Mouse (Mus musculus): ENCODE measurements around the gene Ly6g6d. TPM values are rescaled to one million over a fixed set of nuclear protein-coding genes. Genes with fewer than 3 reads are reported as not detected.

Gene Ly6g6d
- polyA plus RNA-seq, 1 experiment = 8.5 TPM

- Histone ChIP-seq H3K27me3 (ENCODE audit: control insufficient read depth, insufficient read depth, low read length) (no peaks in the 10 kb centered on the region), H3K4me1 (ENCODE audit: control insufficient read depth, insufficient read depth, low read length) (peaks cover 66% of the 10 kb centered on the region), H3K4me3 (replicated peaks; ENCODE audit: insufficient read depth, low read depth, low read length) (no peak overlapping the region), H3K27ac (ENCODE audit: insufficient read depth, low read length) (0 out of 2 replicates have a peak overlapping the region, but pooled peaks have one; percentile 15)
- TF ChIP-seq CTCF (IDR thresholded peaks at IDR 0.05; ENCODE audit: borderline replicate concordance, insufficient read depth, low read depth, low read length) = no peak
- no peak for TF ChIP-seq POLR2A (IDR thresholded peaks at IDR 0.05; ENCODE audit: borderline replicate concordance, insufficient read depth, low read length)
- DNase-seq = peak in 1 of 2 experiments; percentile 53
- WGBS = 53% methylated on average over 15 of the region's 15 CpGs
These were observed 16.9 kb upstream of the Ly6g6d start for GRCm38 (mm10) chr17:35094475-35095365.

GRCm38 (mm10) chr17:35092403-35093198 lies 14.7 kb upstream of the Ly6g6d start:
- TF ChIP-seq CTCF (IDR thresholded peaks at IDR 0.05; ENCODE audit: borderline replicate concordance, insufficient read depth, low read depth, low read length) (no peak), POLR2A (IDR thresholded peaks at IDR 0.05; ENCODE audit: borderline replicate concordance, insufficient read depth, low read length) (no peak)
- no peaks in the 10 kb centered on the region for H3K27me3 ChIP-seq (ENCODE audit: control insufficient read depth, insufficient read depth, low read length)
- peak in 1 of 2 experiments; percentile 50 for DNase-seq
- no peak overlapping the region for H3K27ac ChIP-seq (ENCODE audit: insufficient read depth, low read length)
- 24% methylated on average over 14 of the region's 14 CpGs for WGBS
- H3K4me1 ChIP-seq (ENCODE audit: control insufficient read depth, insufficient read depth, low read length) = peaks cover 47% of the 10 kb centered on the region
- no peak overlapping the region for H3K4me3 ChIP-seq (replicated peaks; ENCODE audit: insufficient read depth, low read depth, low read length)

DNA sequence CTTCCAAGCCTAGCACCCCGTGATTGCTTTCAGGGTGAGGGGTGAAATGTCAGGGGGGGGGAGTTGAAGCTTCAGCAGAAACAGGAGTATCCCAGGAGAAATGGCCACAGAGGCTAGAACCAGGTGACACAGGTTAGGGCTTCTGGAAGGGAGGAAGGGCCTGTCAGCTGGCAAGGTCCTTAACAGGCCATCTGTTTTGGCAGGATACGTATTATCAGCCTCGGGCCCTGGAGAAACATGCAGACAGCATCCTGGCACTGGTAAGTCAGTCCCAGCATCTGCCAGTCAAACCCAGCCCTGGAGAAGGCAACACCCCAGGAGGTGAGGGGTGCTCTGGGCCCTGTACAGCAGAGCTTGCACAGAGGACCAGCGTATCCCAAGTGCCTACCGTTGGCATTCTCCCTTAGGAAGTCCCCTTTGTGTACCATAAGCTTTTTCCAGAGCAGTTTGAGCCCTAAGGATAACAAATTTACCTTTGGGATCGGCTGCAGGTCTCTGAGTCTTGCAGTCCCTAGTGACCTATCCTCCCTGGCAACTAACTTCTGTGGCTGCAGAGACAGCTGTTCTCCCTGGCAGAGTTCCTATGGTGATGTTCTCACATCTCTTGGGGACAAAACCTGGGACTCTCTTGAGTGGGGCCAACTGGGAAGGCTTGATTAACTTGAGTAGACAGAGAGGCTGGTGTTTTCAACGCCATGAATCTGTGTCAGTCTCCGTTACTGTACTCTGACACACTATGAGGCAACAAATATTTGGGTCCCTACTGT lies 12.5 kb upstream of the Ly6g6d start:
- no peaks in the 10 kb centered on the region for H3K27me3 ChIP-seq (ENCODE audit: control insufficient read depth, insufficient read depth, low read length)
- WGBS = 2% methylated on average over 8 of the region's 8 CpGs
- peaks cover 28% of the 10 kb centered on the region for H3K4me1 ChIP-seq (ENCODE audit: control insufficient read depth, insufficient read depth, low read length)
- DNase-seq = peak; percentile 88 to 96
- TF ChIP-seq POLR2A (IDR thresholded peaks at IDR 0.05; ENCODE audit: borderline replicate concordance, insufficient read depth, low read length) (peak; percentile 55; the same call in 1 of the 2 replicates), CTCF (IDR thresholded peaks at IDR 0.05; ENCODE audit: borderline replicate concordance, insufficient read depth, low read depth, low read length) (no peak)
- H3K4me3 ChIP-seq (replicated peaks; ENCODE audit: insufficient read depth, low read depth, low read length) = peak overlapping the region; percentile 80
- H3K27ac ChIP-seq (ENCODE audit: insufficient read depth, low read length) = peak overlapping the region; percentile 100

DNA sequence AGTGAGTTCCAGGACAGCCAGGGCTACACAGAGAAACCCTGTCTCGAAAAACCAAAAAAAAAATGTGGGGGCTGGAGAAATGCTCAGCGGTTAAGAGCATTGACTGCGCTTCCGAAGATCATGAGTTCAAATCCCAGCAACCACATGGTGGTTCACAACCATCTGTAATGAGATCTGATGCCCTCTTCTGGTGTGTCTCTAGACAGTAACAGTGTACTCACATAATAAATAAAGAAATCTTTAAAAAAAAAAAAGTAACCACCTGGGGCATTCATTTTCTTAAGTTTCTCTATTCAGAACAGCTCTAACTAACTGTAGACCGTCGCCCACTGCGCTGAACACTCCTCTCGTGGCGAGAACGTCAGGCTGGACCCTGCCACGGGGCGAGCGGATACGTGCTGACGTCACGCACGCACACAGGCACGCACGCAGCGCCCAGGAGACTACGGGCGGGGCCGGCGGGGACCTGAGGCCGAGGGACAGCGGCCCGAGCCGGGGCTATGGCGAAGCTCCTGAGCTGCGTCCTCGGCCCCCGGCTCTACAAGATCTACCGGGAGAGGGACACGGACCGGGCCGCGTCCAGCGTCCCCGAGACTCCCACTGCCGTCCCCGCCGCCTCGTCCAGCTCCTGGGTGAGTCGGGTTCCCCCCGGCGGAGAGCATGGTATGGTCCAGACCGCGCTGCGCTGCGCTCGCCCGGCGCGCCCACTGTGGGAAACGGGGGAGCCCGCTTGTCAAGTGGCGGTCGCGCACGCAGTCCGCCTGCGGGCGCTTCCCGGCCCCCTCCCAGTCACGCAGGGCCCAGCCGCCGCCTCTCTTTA lies 11.2 kb upstream of the Ly6g6d start, which contains the start of gene Abhd16a:
Gene Abhd16a, plus strand, starts transcription at position 439 of the 820 bp plus-strand sequence.
- Histone ChIP-seq H3K27me3 (ENCODE audit: control insufficient read depth, insufficient read depth, low read length) (no peaks in the 10 kb centered on the region), H3K4me3 (replicated peaks; ENCODE audit: insufficient read depth, low read depth, low read length) (peak within 1 kb of the TSS; percentile 80), H3K4me1 (ENCODE audit: control insufficient read depth, insufficient read depth, low read length) (peaks cover 25% of the 10 kb centered on the region; the same call in 1 of the 2 replicates), H3K27ac (ENCODE audit: insufficient read depth, low read length) (peak within 1 kb of the TSS; percentile 100)
- 3% methylated on average over 67 of the region's 67 CpGs for WGBS
- DNase-seq = peak; percentile 96 to 98
- TF ChIP-seq CTCF (IDR thresholded peaks at IDR 0.05; ENCODE audit: borderline replicate concordance, insufficient read depth, low read depth, low read length) (no peak), POLR2A (IDR thresholded peaks at IDR 0.05; ENCODE audit: borderline replicate concordance, insufficient read depth, low read length) (peak; percentile 82)

GRCm38 (mm10) chr17:35088151-35088550 lies 10.3 kb upstream of the Ly6g6d start:
- no peaks in the 10 kb centered on the region for H3K27me3 ChIP-seq (ENCODE audit: control insufficient read depth, insufficient read depth, low read length)
- no peak overlapping the region for H3K27ac ChIP-seq (ENCODE audit: insufficient read depth, low read length)
- TF ChIP-seq POLR2A (IDR thresholded peaks at IDR 0.05; ENCODE audit: borderline replicate concordance, insufficient read depth, low read length) (no peak), CTCF (IDR thresholded peaks at IDR 0.05; ENCODE audit: borderline replicate concordance, insufficient read depth, low read depth, low read length) (no peak)
- WGBS = 46% methylated on average over 2 of the region's 2 CpGs
- no peak for DNase-seq
- peaks cover 31% of the 10 kb centered on the region; the same call in 1 of the 2 replicates for H3K4me1 ChIP-seq (ENCODE audit: control insufficient read depth, insufficient read depth, low read length)
- no peak overlapping the region for H3K4me3 ChIP-seq (replicated peaks; ENCODE audit: insufficient read depth, low read depth, low read length)

DNA sequence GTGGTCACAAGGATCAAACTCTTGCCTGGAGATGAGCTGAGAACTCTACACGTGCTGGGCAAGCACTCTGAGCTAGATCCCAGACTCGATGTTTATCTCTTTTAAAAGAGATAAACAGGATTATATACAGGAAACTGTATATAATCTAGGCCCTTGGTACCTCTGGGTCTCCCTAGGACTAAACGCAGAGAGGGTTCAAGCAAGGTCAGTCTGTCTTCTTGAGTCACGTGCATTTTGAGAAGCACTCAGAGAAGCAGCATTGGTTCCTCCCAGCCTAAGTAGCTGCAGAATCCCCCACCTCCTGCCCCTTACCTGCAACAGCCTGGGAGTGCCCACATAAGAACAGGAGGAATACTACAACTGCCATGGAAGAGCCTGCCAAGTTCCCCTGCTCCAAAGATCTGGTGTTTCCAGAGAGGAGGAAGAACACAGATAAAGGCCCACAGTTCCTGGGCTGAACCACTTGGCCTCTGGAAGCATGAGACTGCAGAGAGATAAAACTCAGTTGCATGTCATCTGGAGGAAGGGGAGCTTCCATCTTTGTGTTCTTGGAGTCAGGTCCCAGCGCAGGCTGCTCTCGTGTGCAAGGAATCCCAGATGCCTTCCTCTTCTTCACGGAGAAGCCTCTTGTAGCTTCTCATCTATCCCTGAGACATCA lies 7.5 kb upstream of the Ly6g6d start, which contains the start of gene Ly6g6f:
Gene Ly6g6f, minus strand, starts transcription at position 403 of the 658 bp plus-strand sequence.
- Histone ChIP-seq H3K27me3 (ENCODE audit: control insufficient read depth, insufficient read depth, low read length) (no peaks in the 10 kb centered on the region), H3K4me1 (ENCODE audit: control insufficient read depth, insufficient read depth, low read length) (peaks cover 14% of the 10 kb centered on the region; the same call in 1 of the 2 replicates), H3K4me3 (replicated peaks; ENCODE audit: insufficient read depth, low read depth, low read length) (no peak within 1 kb of the TSS), H3K27ac (ENCODE audit: insufficient read depth, low read length) (no peak within 1 kb of the TSS)
- DNase-seq = no peak
- WGBS = 68% methylated on average over 7 of the region's 7 CpGs
- TF ChIP-seq CTCF (IDR thresholded peaks at IDR 0.05; ENCODE audit: borderline replicate concordance, insufficient read depth, low read depth, low read length) (no peak), POLR2A (IDR thresholded peaks at IDR 0.05; ENCODE audit: borderline replicate concordance, insufficient read depth, low read length) (no peak)

Measured in cerebellum, adult 2 months (tissue).